Mouse (Mus musculus) layer of hippocampus, adult 2 months (tissue): ENCODE measurements around the gene Rabif. TPM values are rescaled to one million over a fixed set of nuclear protein-coding genes. Genes with fewer than 3 reads are reported as not detected.

Experiments
- DNase-seq, 2 experiments: peaks; one replicate each; pipeline ENCODE4 v3.0.0; 2022; ENCODE audit warnings: low spot score in 2 of 2
- H3K27ac ChIP-seq: fragments of 200-600 bp; 2 replicates; pipeline ENCODE4 v1.8.1; 2022
- H3K4me3 ChIP-seq: fragments of 200-600 bp; 2 replicates; pipeline ENCODE4 v1.8.1; 2022; ENCODE audit warnings: mild to moderate bottlenecking
- CTCF ChIP-seq: fragments of 200-600 bp; conservative IDR thresholded peaks from 2 replicates; pipeline ENCODE4 v1.8.1; 2022; ENCODE audit warnings: antibody characterized with exemption, mild to moderate bottlenecking, moderate library complexity
- total RNA-seq, 2 experiments: library from RNA; stranded (reverse); gene quantifications; 2 replicates each; pipeline ENCODE4 v1.2.3; 2021

The Rabif gene
- total RNA-seq, 2 experiments from 2014 or later: 22.3 to 23.6 TPM

GRCm38 (mm10) chr1:134490903-134491801, 3.3 kb upstream of the Rabif start:
- no peak for TF ChIP-seq CTCF
- Histone ChIP-seq H3K4me3 (no peak overlapping the region), H3K27ac (no peak overlapping the region)
- no peak for DNase-seq

- TF ChIP-seq CTCF: no peak
- Histone ChIP-seq H3K27ac (no peak overlapping the region), H3K4me3 (no peak overlapping the region)
- DNase-seq: no peak
Measured at GRCm38 (mm10) chr1:134492276-134492675, 2.2 kb upstream of the Rabif start.

- no peak for DNase-seq
- Histone ChIP-seq H3K27ac (peak overlapping the region; percentile 93; the same call in 1 of the 2 replicates), H3K4me3 (no peak overlapping the region)
- TF ChIP-seq CTCF: peak; percentile 20
Measured at GRCm38 (mm10) chr1:134493496-134493895, 952 bp upstream of the Rabif start.

GRCm38 (mm10) chr1:134493956-134494355, 492 bp upstream of the Rabif start:
- TF ChIP-seq CTCF: no peak
- Histone ChIP-seq H3K4me3 (peak overlapping the region; percentile 68), H3K27ac (peak overlapping the region; percentile 93)
- DNase-seq: no peak

DNA sequence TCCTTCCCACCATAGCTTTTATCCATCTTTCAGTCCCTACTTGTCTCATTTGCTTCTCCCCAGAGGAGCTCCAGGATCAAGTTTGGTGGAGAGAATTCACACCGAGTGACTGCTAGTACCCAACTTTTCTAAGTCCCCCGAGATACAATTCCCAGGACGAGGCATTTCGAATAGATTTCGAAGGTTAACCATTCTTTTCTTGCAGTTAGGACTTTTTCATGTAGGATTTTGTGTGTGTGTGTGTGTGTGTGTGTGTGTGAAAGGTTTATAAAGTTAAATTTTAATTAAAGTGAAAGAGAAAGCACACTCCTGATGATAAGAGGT, 730 bp downstream of the Rabif start:
- Histone ChIP-seq H3K27ac (peak overlapping the region; percentile 93), H3K4me3 (peak overlapping the region; percentile 68)
- TF ChIP-seq CTCF: no peak

DNA sequence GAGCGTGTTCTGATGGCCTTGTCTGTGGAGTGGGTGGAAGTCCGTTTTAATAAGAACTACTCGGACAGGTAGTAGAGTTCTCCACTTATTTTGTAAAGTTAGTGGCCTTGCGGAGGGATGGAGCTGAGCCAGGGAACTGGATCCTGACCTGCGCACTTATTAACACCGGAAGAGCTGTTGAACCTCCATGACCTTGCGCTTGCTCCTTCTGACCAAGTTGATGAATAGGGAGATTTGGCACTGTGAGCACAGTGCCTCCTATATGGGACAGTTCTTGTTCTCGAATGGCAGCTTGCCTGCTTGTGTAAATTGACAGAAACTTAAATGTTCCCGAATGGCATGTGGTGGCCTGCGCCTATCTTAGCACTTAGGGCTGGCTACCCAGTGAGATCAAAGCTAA, 1.5 kb downstream of the Rabif start:
- no peak overlapping the region for H3K4me3 ChIP-seq
- no peak for DNase-seq
- no peak overlapping the region for H3K27ac ChIP-seq
- TF ChIP-seq CTCF: no peak

More for the DNA sequence above, 730 bp downstream of the Rabif start:
- DNase-seq: no peak

- H3K4me3 ChIP-seq: no peak overlapping the region
- H3K27ac ChIP-seq: no peak overlapping the region
- DNase-seq: no peak
- no peak for TF ChIP-seq CTCF
Measured at GRCm38 (mm10) chr1:134500916-134501315, 6.5 kb downstream of the Rabif start.

DNA sequence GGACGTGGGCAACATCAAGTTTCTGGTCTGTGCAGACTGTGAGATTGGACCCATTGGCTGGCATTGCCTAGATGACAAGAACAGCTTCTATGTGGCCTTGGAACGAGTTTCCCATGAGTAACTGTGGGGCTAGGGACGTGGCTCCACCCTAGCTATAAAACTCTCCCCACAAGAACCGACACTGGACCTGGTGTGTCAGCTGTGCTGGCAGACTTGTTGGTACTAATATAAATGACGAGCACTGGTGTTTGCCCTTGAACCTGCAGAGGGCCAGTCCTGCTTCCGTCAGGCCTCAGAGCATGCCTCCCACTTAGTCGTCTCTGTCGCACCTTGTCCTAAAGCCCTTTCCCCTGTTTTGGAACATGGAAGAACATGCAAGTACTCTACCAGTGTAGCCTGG, 11.8 kb downstream of the Rabif start:
- Histone ChIP-seq H3K27ac (no peak overlapping the region), H3K4me3 (no peak overlapping the region)
- DNase-seq: no peak
- TF ChIP-seq CTCF: no peak

GRCm38 (mm10) chr1:134510018-134510417, 15.6 kb downstream of the Rabif start:
- H3K4me3 ChIP-seq: no peak overlapping the region
- H3K27ac ChIP-seq: no peak overlapping the region
- no peak for TF ChIP-seq CTCF
- no peak for DNase-seq

DNA sequence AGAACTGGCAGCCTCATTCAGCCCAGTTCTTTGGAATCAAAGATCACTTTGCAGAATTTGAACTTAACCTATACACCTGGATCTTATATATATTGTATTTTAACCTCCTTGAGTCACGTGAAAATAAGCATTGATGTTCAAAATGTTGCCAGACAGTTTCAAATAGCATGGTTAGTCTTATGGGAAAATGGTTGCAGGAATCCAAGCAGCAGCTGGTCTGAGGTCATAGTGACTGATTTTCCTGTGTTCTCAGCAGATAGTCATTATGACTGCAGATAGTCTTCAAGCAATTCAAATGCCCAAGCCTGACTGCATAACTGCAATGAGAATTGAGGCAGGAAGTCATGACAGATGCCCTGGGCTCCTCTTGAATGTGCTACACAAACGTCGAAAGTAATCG, 17.7 kb downstream of the Rabif start:
- Histone ChIP-seq H3K4me3 (no peak overlapping the region), H3K27ac (no peak overlapping the region)
- no peak for TF ChIP-seq CTCF
- DNase-seq: no peak

- no peak for DNase-seq
- no peak overlapping the region for H3K27ac ChIP-seq
- TF ChIP-seq CTCF: no peak
- H3K4me3 ChIP-seq: no peak overlapping the region
Measured at GRCm38 (mm10) chr1:134512584-134512983, 18.1 kb downstream of the Rabif start.

GRCm38 (mm10) chr1:134513312-134513860, 18.9 kb downstream of the Rabif start:
- Histone ChIP-seq H3K4me3 (peak overlapping the region; percentile 43), H3K27ac (no peak overlapping the region)
- DNase-seq: no peak
- no peak for TF ChIP-seq CTCF

GRCm38 (mm10) chr1:134513876-134514590, 19.6 kb downstream of the Rabif start:
- no peak for DNase-seq
- Histone ChIP-seq H3K4me3 (peak overlapping the region; percentile 43), H3K27ac (no peak overlapping the region)
- TF ChIP-seq CTCF: no peak

DNA sequence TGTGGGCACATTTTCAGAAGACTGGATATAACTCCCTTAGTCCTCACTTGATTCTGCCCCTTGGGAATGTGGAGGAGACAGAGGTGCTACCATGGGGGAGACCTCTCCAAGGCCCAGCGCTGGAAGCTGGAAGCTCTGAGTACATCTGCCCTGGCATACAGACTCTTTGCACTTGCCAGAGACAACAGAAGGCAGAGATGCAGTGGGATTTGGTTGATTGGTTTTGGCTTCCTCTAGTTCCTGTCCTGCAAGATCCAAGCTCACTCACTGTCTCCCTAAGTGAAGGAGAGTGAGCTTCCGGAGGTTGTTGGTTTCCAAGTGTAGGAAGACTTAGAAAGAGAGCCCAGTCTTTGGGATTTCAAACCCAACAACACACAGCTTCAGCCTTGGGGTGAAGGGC, 21.4 kb downstream of the Rabif start:
- no peak for DNase-seq
- Histone ChIP-seq H3K4me3 (no peak overlapping the region), H3K27ac (no peak overlapping the region)
- no peak for TF ChIP-seq CTCF
